Mouse (Mus musculus) hindbrain, embryonic 11.5 days (tissue): Measurements from ENCODE around the gene Ubb. TPM values are rescaled to one million over a fixed set of nuclear protein-coding genes. Genes with fewer than 3 reads are reported as not detected.

Source experiments
- ATAC-seq: fragments of 200-750 bp; cut with Nextera tagmentation; 2 replicates; pipeline ENCODE4 v1.8.0; 2017; ENCODE audit warnings: mild to moderate bottlenecking, moderate TSS enrichment, moderate library complexity; ENCODE audit not compliant: low FRiP score
- DNase-seq: peaks from one replicate; pipeline ENCODE4 v3.0.0-alpha.2; 2015; ENCODE audit warnings: low spot score
- H3K27ac ChIP-seq: fragments of 300-500 bp; sonication (generic); 2 replicates; pipeline ENCODE4 v1.5.1; 2014; ENCODE audit warnings: mild to moderate bottlenecking, low read depth, low read length
- H3K27me3 ChIP-seq: fragments of 300-500 bp; sonication (generic); 2 replicates; pipeline ENCODE4 v1.6.1; 2014; ENCODE audit warnings: mild to moderate bottlenecking, low read length, moderate library complexity, mixed read lengths; ENCODE audit not compliant: control insufficient read depth, insufficient read depth
- H3K36me3 ChIP-seq: fragments of 300-500 bp; sonication (generic); 2 replicates; pipeline ENCODE4 v1.6.1; 2014; ENCODE audit warnings: mild to moderate bottlenecking, low read length, moderate library complexity, mixed read lengths; ENCODE audit not compliant: control insufficient read depth, insufficient read depth
- H3K4me1 ChIP-seq: fragments of 300-500 bp; sonication (generic); replicated peaks from 2 replicates; pipeline ENCODE4 v1.6.1; 2014; ENCODE audit warnings: low read length, mixed read lengths; ENCODE audit not compliant: control insufficient read depth, insufficient read depth
- H3K4me2 ChIP-seq: fragments of 300-500 bp; sonication (generic); replicated peaks from 2 replicates; pipeline ENCODE4 v1.6.1; 2014; ENCODE audit warnings: mild to moderate bottlenecking, low read depth, low read length
- H3K4me3 ChIP-seq: fragments of 300-500 bp; sonication (generic); 2 replicates; pipeline ENCODE4 v1.5.1; 2014; ENCODE audit warnings: low read depth, low read length
- H3K9ac ChIP-seq: fragments of 300-500 bp; sonication (generic); 2 replicates; pipeline ENCODE4 v1.6.1; 2014; ENCODE audit warnings: low read depth, low read length
- H3K9me3 ChIP-seq: fragments of 300-500 bp; sonication (generic); 2 replicates; pipeline ENCODE4 v1.6.1; 2016; ENCODE audit warnings: low read length; ENCODE audit not compliant: control insufficient read depth
- WGBS: fragments of 180-500 bp; shearing (Covaris S2); extraction: QIAGEN DNeasy Blood & Tissue Kit; methylation state at CpG from one replicate; pipeline ENCODE4 v1.1.7; 2014; 5-methylcytosine and 5-hydroxymethylcytosine counted together
- polyA plus RNA-seq: library from polyadenylated mRNA; unstranded; fragments of >200 nt; fragmentation: Nextera tagmentation; extraction: Ambion mirVana; gene quantifications from 2 replicates; pipeline ENCODE4 v1.2.1, GENCODE M21; 2014

The Ubb gene
- polyA plus RNA-seq, 1 experiment from 2014 or later: 3,694 TPM

- no peak overlapping the region for H3K4me3 ChIP-seq
- no peaks in the 10 kb centered on the region for H3K9me3 ChIP-seq
- no peak overlapping the region for H3K4me2 ChIP-seq
- ATAC-seq (no peak), DNase-seq (peak; percentile 26)
- 30% methylated on average over 2 of the region's 2 CpGs for WGBS
- no peak overlapping the region for H3K27ac ChIP-seq
- no peak overlapping the region for H3K9ac ChIP-seq
- no peaks in the 10 kb centered on the region for H3K4me1 ChIP-seq
- no peaks in the 10 kb centered on the region for H3K36me3 ChIP-seq
- H3K27me3 ChIP-seq: no peaks in the 10 kb centered on the region
Observed at GRCm38 (mm10) chr11:62518991-62519390, 32.0 kb upstream of the Ubb start.

GRCm38 (mm10) chr11:62522283-62522682 lies 28.7 kb upstream of the Ubb start:
- Histone ChIP-seq H3K4me3 (no peak overlapping the region), H3K4me2 (no peak overlapping the region), H3K36me3 (no peaks in the 10 kb centered on the region), H3K9ac (no peak overlapping the region), H3K27me3 (no peaks in the 10 kb centered on the region), H3K4me1 (no peaks in the 10 kb centered on the region), H3K27ac (no peak overlapping the region), H3K9me3 (no peaks in the 10 kb centered on the region)
- ATAC-seq (no peak), DNase-seq (no peak)
- WGBS: 76% methylated on average over 2 of the region's 2 CpGs

- H3K4me3 ChIP-seq: no peak overlapping the region
- H3K4me2 ChIP-seq: no peak overlapping the region; the same call in 1 of the 2 replicates
- ATAC-seq: no peak
- H3K27ac ChIP-seq: no peak overlapping the region
- no peaks in the 10 kb centered on the region for H3K4me1 ChIP-seq
- no peaks in the 10 kb centered on the region for H3K36me3 ChIP-seq
- no peak for DNase-seq
- H3K27me3 ChIP-seq: no peaks in the 10 kb centered on the region
- no peak overlapping the region for H3K9ac ChIP-seq
- WGBS: 90% methylated on average over 8 of the region's 8 CpGs
- no peaks in the 10 kb centered on the region for H3K9me3 ChIP-seq
Observed at GRCm38 (mm10) chr11:62537089-62537488, 13.9 kb upstream of the Ubb start.

DNA sequence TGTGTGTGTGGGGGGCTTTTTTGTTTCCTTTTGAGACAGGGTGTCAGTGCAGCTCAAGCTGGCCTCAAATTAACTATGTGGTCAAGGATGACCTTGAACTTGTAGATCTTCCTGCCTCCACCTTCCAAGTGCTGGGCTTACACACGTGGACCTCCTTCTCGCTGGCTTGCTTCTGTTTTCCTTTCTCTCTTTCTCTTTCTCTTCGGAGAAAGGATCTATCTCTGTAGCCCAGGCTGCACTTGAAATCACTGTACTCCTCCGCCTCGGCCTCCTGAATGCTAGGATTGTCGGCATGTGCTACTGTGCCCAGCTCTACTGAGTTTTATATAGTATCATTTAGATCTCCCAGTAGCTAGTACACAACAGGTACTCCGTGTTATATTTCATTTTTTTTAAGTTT lies 13.4 kb upstream of the Ubb start:
- H3K27me3 ChIP-seq: no peaks in the 10 kb centered on the region
- ATAC-seq: no peak
- no peaks in the 10 kb centered on the region for H3K36me3 ChIP-seq
- H3K4me1 ChIP-seq: no peaks in the 10 kb centered on the region
- 26% methylated on average over 7 of the region's 7 CpGs for WGBS
- no peak overlapping the region for H3K9ac ChIP-seq
- H3K4me2 ChIP-seq: peak overlapping the region; percentile 14; the same call in 1 of the 2 replicates
- DNase-seq: no peak
- H3K9me3 ChIP-seq: no peaks in the 10 kb centered on the region
- H3K27ac ChIP-seq: no peak overlapping the region
- no peak overlapping the region for H3K4me3 ChIP-seq

DNA sequence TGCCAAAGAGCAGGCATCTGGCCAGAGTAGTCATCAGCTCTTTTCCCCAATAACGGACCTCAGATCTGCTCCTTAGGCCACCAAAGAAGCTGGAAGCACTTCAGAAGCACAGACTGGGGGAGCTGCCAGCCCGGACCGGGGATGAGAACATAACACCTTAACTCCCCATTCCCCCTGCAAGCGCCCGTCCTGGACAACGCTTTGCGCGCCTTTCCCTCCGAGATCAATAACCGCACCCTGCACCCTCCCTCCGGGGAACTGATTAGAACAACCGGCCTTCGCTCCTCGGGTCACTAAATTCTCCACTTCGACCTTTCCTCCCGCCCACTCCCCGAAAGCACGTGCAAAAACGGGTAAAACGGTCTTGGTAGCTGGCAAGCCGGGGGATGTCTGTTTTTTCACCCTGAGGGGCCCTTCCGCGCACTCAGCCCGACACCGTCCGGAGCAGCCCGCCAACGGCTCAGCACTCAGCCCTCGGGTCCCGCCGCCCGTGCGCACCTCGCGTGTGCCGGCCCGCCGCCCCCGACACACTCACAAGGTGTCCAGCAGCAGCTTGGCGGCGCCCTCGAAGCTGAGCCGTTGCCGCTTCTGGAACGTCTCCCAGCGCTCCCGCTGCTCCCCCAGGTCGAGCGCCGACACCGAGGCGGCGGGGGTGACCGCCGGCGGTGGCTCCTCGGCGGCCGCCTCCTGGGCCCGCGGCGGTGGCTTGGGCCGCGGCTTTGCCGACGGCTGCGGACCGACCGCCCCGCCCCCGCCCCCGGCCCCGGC lies 12.5 kb upstream of the Ubb start:
- no peaks in the 10 kb centered on the region for H3K36me3 ChIP-seq
- H3K4me1 ChIP-seq: no peaks in the 10 kb centered on the region
- ATAC-seq (peak; percentile 91), DNase-seq (peak; percentile 76)
- H3K9ac ChIP-seq: peak overlapping the region; percentile 96
- under 1% methylated on average over 68 of the region's 73 CpGs for WGBS
- H3K27me3 ChIP-seq: no peaks in the 10 kb centered on the region
- H3K27ac ChIP-seq: peak overlapping the region; percentile 37
- H3K9me3 ChIP-seq: no peaks in the 10 kb centered on the region
- H3K4me2 ChIP-seq: peak overlapping the region; percentile 92
- H3K4me3 ChIP-seq: peak overlapping the region; percentile 61

GRCm38 (mm10) chr11:62539089-62539890 lies 11.7 kb upstream of the Ubb start, which contains the start of gene Cenpv:
Gene Cenpv, minus strand, starts transcription at chr11:62539261.
- peak; percentile 86 for ATAC-seq
- H3K27me3 ChIP-seq: no peaks in the 10 kb centered on the region
- no peaks in the 10 kb centered on the region for H3K9me3 ChIP-seq
- WGBS: 9% methylated on average over 33 of the region's 57 CpGs
- H3K4me1 ChIP-seq: no peaks in the 10 kb centered on the region
- peak within 1 kb of the TSS; percentile 61 for H3K4me3 ChIP-seq
- peak; percentile 83 for DNase-seq
- H3K36me3 ChIP-seq: no peaks in the 10 kb centered on the region
- H3K27ac ChIP-seq: peak within 1 kb of the TSS; percentile 37
- H3K9ac ChIP-seq: peak within 1 kb of the TSS; percentile 96
- H3K4me2 ChIP-seq: peak within 1 kb of the TSS; percentile 92

GRCm38 (mm10) chr11:62540167-62540566 lies 10.8 kb upstream of the Ubb start:
- H3K36me3 ChIP-seq: no peaks in the 10 kb centered on the region
- 84% methylated on average over 7 of the region's 7 CpGs for WGBS
- ATAC-seq (no peak), DNase-seq (no peak)
- H3K27me3 ChIP-seq: no peaks in the 10 kb centered on the region
- no peak overlapping the region for H3K27ac ChIP-seq
- H3K9ac ChIP-seq: no peak overlapping the region
- H3K4me1 ChIP-seq: no peaks in the 10 kb centered on the region
- no peak overlapping the region for H3K4me2 ChIP-seq
- H3K9me3 ChIP-seq: no peaks in the 10 kb centered on the region
- H3K4me3 ChIP-seq: no peak overlapping the region

GRCm38 (mm10) chr11:62540969-62541368 lies 10.0 kb upstream of the Ubb start:
- Histone ChIP-seq H3K4me1 (no peaks in the 10 kb centered on the region), H3K27ac (no peak overlapping the region), H3K36me3 (no peaks in the 10 kb centered on the region), H3K27me3 (no peaks in the 10 kb centered on the region), H3K4me3 (no peak overlapping the region), H3K4me2 (no peak overlapping the region), H3K9ac (no peak overlapping the region), H3K9me3 (no peaks in the 10 kb centered on the region)
- WGBS: 64% methylated on average over 2 of the region's 2 CpGs
- ATAC-seq (no peak), DNase-seq (no peak)
